Mouse (Mus musculus) embryonic facial prominence, embryonic 14.5 days (tissue): Measurements from ENCODE around the gene Adamtsl1. TPM values are rescaled to one million over a fixed set of nuclear protein-coding genes. Genes with fewer than 3 reads are reported as not detected.

Experiments
- ATAC-seq: fragments of 200-750 bp; cut with Nextera tagmentation; 2 replicates; pipeline ENCODE4 v1.8.0; 2017; ENCODE audit warnings: low read depth, moderate number of reproducible peaks, moderate TSS enrichment
- DNase-seq: peaks from one replicate; pipeline ENCODE4 v3.0.0-alpha.2; 2015; ENCODE audit warnings: low spot score
- H3K27ac ChIP-seq: fragments of 300-500 bp; sonication (generic); replicated peaks from 2 replicates; pipeline ENCODE4 v1.5.1; 2014; ENCODE audit warnings: low read depth, mild to moderate bottlenecking, low read length, moderate library complexity
- H3K27me3 ChIP-seq: fragments of 300-500 bp; sonication (generic); replicated peaks from 2 replicates; pipeline ENCODE4 v1.6.1; 2014; ENCODE audit warnings: low read length; ENCODE audit not compliant: control insufficient read depth, insufficient read depth
- H3K36me3 ChIP-seq: fragments of 300-500 bp; sonication (generic); 2 replicates; pipeline ENCODE4 v1.6.1; 2014; ENCODE audit warnings: low read length, mixed read lengths; ENCODE audit not compliant: control insufficient read depth, insufficient read depth
- H3K4me1 ChIP-seq: fragments of 300-500 bp; sonication (generic); 2 replicates; pipeline ENCODE4 v1.6.1; 2014; ENCODE audit warnings: antibody characterized with exemption, low read length; ENCODE audit not compliant: control insufficient read depth, insufficient read depth
- H3K4me2 ChIP-seq: fragments of 300-500 bp; sonication (generic); 2 replicates; pipeline ENCODE4 v1.6.1; 2014; ENCODE audit warnings: low read depth, mild to moderate bottlenecking, low read length, moderate library complexity, mixed read lengths
- H3K4me3 ChIP-seq: fragments of 300-500 bp; sonication (generic); 2 replicates; pipeline ENCODE4 v1.5.1; 2014; ENCODE audit warnings: low read depth, mild to moderate bottlenecking, low read length
- H3K9ac ChIP-seq: fragments of 300-500 bp; sonication (generic); 2 replicates; pipeline ENCODE4 v1.6.1; 2014; ENCODE audit warnings: low read depth, mild to moderate bottlenecking, low read length, moderate library complexity, mixed read lengths
- H3K9me3 ChIP-seq: fragments of 300-500 bp; sonication (generic); 2 replicates; pipeline ENCODE4 v1.6.1; 2016; ENCODE audit warnings: low read length; ENCODE audit not compliant: control insufficient read depth
- WGBS: fragments of 180-500 bp; shearing (Covaris S2); extraction: QIAGEN DNeasy Blood & Tissue Kit; methylation state at CpG from one replicate; pipeline ENCODE4 v1.1.7; 2014; 5-methylcytosine and 5-hydroxymethylcytosine counted together
- polyA plus RNA-seq: library from polyadenylated mRNA; unstranded; fragments of >200 nt; fragmentation: Nextera tagmentation; extraction: Ambion mirVana; gene quantifications from 2 replicates; pipeline ENCODE4 v1.2.1, GENCODE M21; 2014

The Adamtsl1 gene
- polyA plus RNA-seq, 1 experiment from 2014 or later = 32.2 TPM

GRCm38 (mm10) chr4:86349341-86349740 lies 835.4 kb downstream of the Adamtsl1 start:
- Histone ChIP-seq H3K9ac (no peak overlapping the region), H3K27me3 (no peaks in the 10 kb centered on the region), H3K9me3 (no peaks in the 10 kb centered on the region), H3K4me3 (no peak overlapping the region), H3K4me1 (no peaks in the 10 kb centered on the region), H3K27ac (no peak overlapping the region), H3K36me3 (0 out of 2 replicates have a peak, but pooled peaks cover 3% of the 10 kb centered on the region), H3K4me2 (no peak overlapping the region)
- ATAC-seq = no peak
- DNase-seq = no peak
- WGBS = 80% methylated on average over 4 of the region's 4 CpGs

GRCm38 (mm10) chr4:86352121-86352520 lies 838.1 kb downstream of the Adamtsl1 start:
- 35% methylated on average over 4 of the region's 4 CpGs for WGBS
- Histone ChIP-seq H3K4me1 (no peaks in the 10 kb centered on the region), H3K4me2 (no peak overlapping the region), H3K36me3 (0 out of 2 replicates have a peak, but pooled peaks cover 3% of the 10 kb centered on the region), H3K27me3 (no peaks in the 10 kb centered on the region), H3K4me3 (no peak overlapping the region), H3K27ac (no peak overlapping the region), H3K9ac (no peak overlapping the region), H3K9me3 (no peaks in the 10 kb centered on the region)
- no peak for ATAC-seq
- DNase-seq = peak; percentile 29

DNA sequence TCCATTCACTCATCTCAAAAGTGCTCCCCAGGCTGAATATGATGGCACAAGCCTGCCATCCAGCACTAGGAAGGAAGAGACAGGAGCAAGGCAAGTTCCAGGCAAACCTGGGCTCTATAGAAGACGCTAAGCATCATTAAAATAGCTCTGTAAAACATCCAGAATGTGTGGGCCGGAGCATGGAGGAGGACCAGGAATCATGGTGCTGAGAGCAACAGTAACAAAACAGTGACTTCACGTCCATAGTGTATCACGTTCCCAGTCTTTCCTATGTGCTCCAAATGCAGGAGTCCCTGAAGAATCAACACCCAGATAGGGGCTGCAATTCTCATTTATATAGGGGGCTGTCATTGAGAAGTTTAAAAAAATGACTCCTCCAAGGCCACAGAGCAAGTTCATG lies 839.6 kb downstream of the Adamtsl1 start:
- Histone ChIP-seq H3K4me3 (no peak overlapping the region), H3K9ac (no peak overlapping the region), H3K36me3 (no peaks in the 10 kb centered on the region), H3K4me2 (no peak overlapping the region), H3K27me3 (no peaks in the 10 kb centered on the region), H3K27ac (no peak overlapping the region), H3K9me3 (no peaks in the 10 kb centered on the region), H3K4me1 (no peaks in the 10 kb centered on the region)
- 85% methylated on average over 4 of the region's 4 CpGs for WGBS
- DNase-seq (no peak), ATAC-seq (no peak)

GRCm38 (mm10) chr4:86359398-86359797 lies 845.4 kb downstream of the Adamtsl1 start:
- H3K9me3 ChIP-seq = no peaks in the 10 kb centered on the region
- no peak overlapping the region for H3K4me2 ChIP-seq
- no peaks in the 10 kb centered on the region for H3K4me1 ChIP-seq
- no peak; the same call in 1 of the 2 replicates for ATAC-seq
- no peak overlapping the region for H3K9ac ChIP-seq
- peak; percentile 39 for DNase-seq
- H3K36me3 ChIP-seq = no peaks in the 10 kb centered on the region
- WGBS = 68% methylated on average over 5 of the region's 5 CpGs
- H3K4me3 ChIP-seq = no peak overlapping the region
- H3K27me3 ChIP-seq = no peaks in the 10 kb centered on the region
- no peak overlapping the region for H3K27ac ChIP-seq

GRCm38 (mm10) chr4:86369055-86369454 lies 855.1 kb downstream of the Adamtsl1 start:
- Histone ChIP-seq H3K36me3 (peaks cover 8% of the 10 kb centered on the region; the same call in 1 of the 2 replicates), H3K27me3 (no peaks in the 10 kb centered on the region), H3K4me2 (no peak overlapping the region), H3K4me3 (no peak overlapping the region), H3K27ac (no peak overlapping the region), H3K9ac (no peak overlapping the region), H3K4me1 (no peaks in the 10 kb centered on the region), H3K9me3 (no peaks in the 10 kb centered on the region)
- DNase-seq (no peak), ATAC-seq (no peak)
- WGBS = 70% methylated on average over 8 of the region's 8 CpGs

- H3K27ac ChIP-seq = no peak overlapping the region
These were observed 859.2 kb downstream of the Adamtsl1 start for GRCm38 (mm10) chr4:86373166-86373565.

GRCm38 (mm10) chr4:86383124-86383523 lies 869.2 kb downstream of the Adamtsl1 start:
- Histone ChIP-seq H3K27ac (no peak overlapping the region), H3K27me3 (no peaks in the 10 kb centered on the region), H3K4me1 (no peaks in the 10 kb centered on the region; the same call in 1 of the 2 replicates), H3K4me2 (no peak overlapping the region), H3K4me3 (no peak overlapping the region), H3K36me3 (0 out of 2 replicates have a peak, but pooled peaks cover 5% of the 10 kb centered on the region), H3K9me3 (no peaks in the 10 kb centered on the region), H3K9ac (no peak overlapping the region)
- 51% methylated on average over 2 of the region's 2 CpGs for WGBS
- DNase-seq (peak; percentile 81), ATAC-seq (no peak)

More at GRCm38 (mm10) chr4:86373166-86373565, 859.2 kb downstream of the Adamtsl1 start:
- H3K9ac ChIP-seq = no peak overlapping the region
- WGBS = 74% methylated on average over 2 of the region's 2 CpGs
- 0 out of 2 replicates have a peak, but pooled peaks cover 2% of the 10 kb centered on the region for H3K4me1 ChIP-seq
- no peak overlapping the region for H3K4me3 ChIP-seq
- no peaks in the 10 kb centered on the region for H3K27me3 ChIP-seq
- H3K4me2 ChIP-seq = no peak overlapping the region
- H3K9me3 ChIP-seq = no peaks in the 10 kb centered on the region
- peaks cover 4% of the 10 kb centered on the region; the same call in 1 of the 2 replicates for H3K36me3 ChIP-seq
- no peak for ATAC-seq
- no peak for DNase-seq

- Histone ChIP-seq H3K4me2 (no peak overlapping the region), H3K27ac (no peak overlapping the region), H3K9me3 (no peaks in the 10 kb centered on the region), H3K36me3 (0 out of 2 replicates have a peak, but pooled peaks cover 11% of the 10 kb centered on the region), H3K9ac (no peak overlapping the region), H3K4me3 (no peak overlapping the region), H3K4me1 (no peaks in the 10 kb centered on the region; the same call in 1 of the 2 replicates), H3K27me3 (no peaks in the 10 kb centered on the region)
- ATAC-seq (no peak), DNase-seq (no peak)
- 84% methylated on average over 6 of the region's 6 CpGs for WGBS
These were observed 871.1 kb downstream of the Adamtsl1 start for GRCm38 (mm10) chr4:86385121-86385520.

DNA sequence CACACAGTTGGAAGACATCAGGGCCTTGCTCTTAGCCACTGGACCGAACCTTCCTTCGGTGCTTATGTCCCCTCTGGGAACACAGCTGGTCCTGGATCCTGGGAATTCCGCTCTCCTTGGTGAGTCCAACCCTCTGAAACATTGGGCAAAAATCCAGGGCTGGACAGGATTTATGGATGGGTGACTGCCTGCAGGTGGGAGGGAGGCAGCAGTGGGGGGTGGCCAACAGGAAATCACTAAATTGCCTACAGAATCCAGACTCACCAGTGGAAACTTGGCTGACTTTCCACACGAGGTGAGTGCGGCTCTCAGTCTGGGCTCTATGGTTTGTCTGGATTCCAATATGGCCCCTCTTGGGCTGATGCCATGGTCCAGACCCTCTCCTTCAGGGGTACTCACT lies 874.5 kb downstream of the Adamtsl1 start:
- 52% methylated on average over 5 of the region's 5 CpGs for WGBS
- H3K27me3 ChIP-seq = no peaks in the 10 kb centered on the region
- DNase-seq (peak; percentile 53), ATAC-seq (no peak)
- H3K4me2 ChIP-seq = no peak overlapping the region
- no peak overlapping the region for H3K4me3 ChIP-seq
- 0 out of 2 replicates have a peak, but pooled peaks cover 11% of the 10 kb centered on the region for H3K36me3 ChIP-seq
- H3K4me1 ChIP-seq = no peaks in the 10 kb centered on the region; the same call in 1 of the 2 replicates
- H3K9me3 ChIP-seq = no peaks in the 10 kb centered on the region
- no peak overlapping the region for H3K27ac ChIP-seq
- no peak overlapping the region for H3K9ac ChIP-seq
